9 mouse cellular contexts compared by ENCODE assay signal in genomic region chr7:19811114-19811513, GRCm38 (mm10). TPM values are rescaled to one million over a fixed set of nuclear protein-coding genes. Genes with fewer than 3 reads are reported as not detected.
A peak's percentile ranks its signal among the peaks of the same experiment; 100 is the strongest.
DNase-seq lines count a peak whose midpoint lies in the region; ATAC-seq lines count a peak whose summit lies in the region.
"Had no signal": no experiment of that assay in that cellular context is flagged by ENCODE, and none has a peak within 500 bp of the region (broad histone marks: within the 10 kb centered on the region; RNA-seq: fewer than 3 reads in every experiment).

No protein-coding gene starts in this region.

- H3K9me3 ChIP-seq in heart, embryonic 15.5 days (replicated peaks) = no peaks in the 10 kb centered on the region
- H3K9me3 ChIP-seq in midbrain, embryonic 10.5 days (replicated peaks) = peaks cover 4% of the 10 kb centered on the region; the same call in 1 of the 2 replicates

- no peak overlapping the region for H3K27ac ChIP-seq in heart, embryonic 15.5 days
- H3K27ac ChIP-seq in midbrain, embryonic 10.5 days (replicated peaks) = no peak overlapping the region

- no peaks in the 10 kb centered on the region for H3K36me3 ChIP-seq in heart, embryonic 15.5 days
- no peaks in the 10 kb centered on the region for H3K36me3 ChIP-seq in midbrain, embryonic 10.5 days

- H3K4me1 ChIP-seq in heart, embryonic 15.5 days (replicated peaks) = peaks cover 20% of the 10 kb centered on the region
- H3K4me1 ChIP-seq in midbrain, embryonic 10.5 days = peaks cover 25% of the 10 kb centered on the region

- whole genome bisulfite sequencing in heart, embryonic 15.5 days = 12% methylated on average over 22 of the region's 22 CpGs
- WGBS in midbrain, embryonic 10.5 days = 2% methylated on average over 22 of the region's 22 CpGs

- ATAC-seq in frontal cortex, adult (ENCODE audit: low TSS enrichment) = peak; percentile 34; the same call in 1 of the 2 replicates
- ATAC-seq in heart, embryonic 15.5 days (replicated peaks; ENCODE audit: insufficient number of reproducible peaks, insufficient read depth, low FRiP score, low read depth) = no peak

- H3K4me3 ChIP-seq in heart, embryonic 15.5 days = 0 out of 2 replicates have a peak overlapping the region, but pooled peaks have one; percentile 4
- H3K4me3 ChIP-seq in midbrain, embryonic 10.5 days = peak overlapping the region; percentile 36

- peaks cover 31% of the 10 kb centered on the region for H3K27me3 ChIP-seq in heart, embryonic 15.5 days
- peaks cover 82% of the 10 kb centered on the region for H3K27me3 ChIP-seq in midbrain, embryonic 10.5 days (ENCODE audit: low read depth, poor library complexity, severe bottlenecking)

- no peak overlapping the region for H3K9ac ChIP-seq in heart, embryonic 15.5 days

- peak overlapping the region; percentile 36 for H3K4me2 ChIP-seq in heart, embryonic 15.5 days

- DNase-seq in frontal cortex, postnatal 36 days (ENCODE audit: low spot score in 2 of 2) = no peak
- peak; percentile 75 for DNase-seq in adrenal gland, postnatal 14 days
- DNase-seq in kidney, postnatal 10 days = peak; percentile 76
- peak; percentile 50 for DNase-seq in midbrain, embryonic 10.5 days (ENCODE audit: low spot score)
- no peak for DNase-seq in urinary bladder, postnatal 10 days (ENCODE audit: low spot score)
- DNase-seq in left cerebral cortex, adult 11 months (ENCODE audit: low spot score) = no peak

RNA-seq across cellular contexts. Expression of gene Bcl3, which starts 11.5 kb away (rescaled TPM):
- 26.6 and 36.9 TPM in 2 replicates for total RNA-seq in adrenal gland, postnatal 14 days (2021)
- polyA plus RNA-seq in heart, embryonic 15.5 days (2015; fragmentation: Nextera tagmentation; extraction: Ambion mirVana) = 2.0 and 4.7 TPM in 2 replicates
- polyA plus RNA-seq in midbrain, embryonic 10.5 days (2016; fragmentation: Nextera tagmentation; extraction: Ambion mirVana) = 1.1 and 1.8 TPM in 2 replicates

RNA-seq across cellular contexts. Expression of gene Cblc, which starts 14.5 kb away (rescaled TPM):
- 1.4 TPM in 1 of 2 replicates, not detected in the other for total RNA-seq in adrenal gland, postnatal 14 days (2021)
- 0.47 and 2.5 TPM in 2 replicates for polyA plus RNA-seq in heart, embryonic 15.5 days (2015; fragmentation: Nextera tagmentation; extraction: Ambion mirVana)
- 0.62 and 0.70 TPM in 2 replicates for polyA plus RNA-seq in midbrain, embryonic 10.5 days (2016; fragmentation: Nextera tagmentation; extraction: Ambion mirVana)

RNA-seq across cellular contexts. Expression of gene Bcam, which starts 40.3 kb away (rescaled TPM):
- total RNA-seq in adrenal gland, postnatal 14 days (2021) = 59.8 and 70.8 TPM in 2 replicates
- 358 and 380 TPM in 2 replicates for polyA plus RNA-seq in heart, embryonic 15.5 days (2015; fragmentation: Nextera tagmentation; extraction: Ambion mirVana)
- 25.3 and 32.2 TPM in 2 replicates for polyA plus RNA-seq in midbrain, embryonic 10.5 days (2016; fragmentation: Nextera tagmentation; extraction: Ambion mirVana)

RNA-seq across cellular contexts. Expression of gene Gm19345, which starts 40.7 kb away (rescaled TPM):
- 0.59 TPM in 1 of 2 replicates, not detected in the other for total RNA-seq in adrenal gland, postnatal 14 days (2021)
- not detected in 2 replicates for polyA plus RNA-seq in heart, embryonic 15.5 days (2015; fragmentation: Nextera tagmentation; extraction: Ambion mirVana)
- 0.14 TPM in 1 of 2 replicates, not detected in the other for polyA plus RNA-seq in midbrain, embryonic 10.5 days (2016; fragmentation: Nextera tagmentation; extraction: Ambion mirVana)

RNA-seq across cellular contexts. Expression of gene Ceacam16, which starts 50.0 kb away (rescaled TPM):
- 0.33 and 0.38 TPM in 2 replicates for total RNA-seq in adrenal gland, postnatal 14 days (2021)
- polyA plus RNA-seq in heart, embryonic 15.5 days (2015; fragmentation: Nextera tagmentation; extraction: Ambion mirVana) = not detected in 2 replicates
- polyA plus RNA-seq in midbrain, embryonic 10.5 days (2016; fragmentation: Nextera tagmentation; extraction: Ambion mirVana) = not detected in 2 replicates
- polyA plus RNA-seq: liver, embryonic 16.5 days had no signal

Comparison
In these comparisons a context has a peak if more than half of its experiments do, and no peak if none do; other contexts are left out.
1. DNase-seq: peak in adrenal gland, postnatal 14 days (single experiment), kidney, postnatal 10 days (single experiment) and midbrain, embryonic 10.5 days (single experiment); none in frontal cortex, postnatal 36 days (0 of 2), urinary bladder, postnatal 10 days (single experiment) and left cerebral cortex, adult 11 months (single experiment).
2. RNA of gene Bcam, which starts 40.3 kb away (polyA plus RNA-seq): 358 to 380 TPM in heart, embryonic 15.5 days; 25.3 to 32.2 TPM in midbrain, embryonic 10.5 days; every median in the first group is over 10 times any median in the second.